Mouse (Mus musculus): ENCODE data around the gene Elf5. TPM values are rescaled to one million over a fixed set of nuclear protein-coding genes. Genes with fewer than 3 reads are reported as not detected.

Gene Elf5
- polyA plus RNA-seq (2015; fragmentation: Nextera tagmentation; extraction: Ambion mirVana) = not detected in 2 replicates

GRCm38 (mm10) chr2:103411348-103411747, at the start of gene Elf5:
Elf5 (plus strand) TSS chr2:103411688.

GRCm38 (mm10) chr2:103484617-103485401, 73.3 kb downstream of the Elf5 start, which contains the start of gene Cat:
Cat (minus strand) TSS chr2:103485160.

Other genes with a start within 250 kb of the Elf5 start
- gene Ehf, start 108.4 kb upstream of the Elf5 start, polyA plus RNA-seq (2015; fragmentation: Nextera tagmentation; extraction: Ambion mirVana) = 0.18 TPM in 1 of 2 replicates, not detected in the other
- gene Cat, start 73.5 kb downstream of the Elf5 start, polyA plus RNA-seq (2015; fragmentation: Nextera tagmentation; extraction: Ambion mirVana) = 67.8 and 75.0 TPM in 2 replicates
- gene Abtb2, start 154.6 kb downstream of the Elf5 start, polyA plus RNA-seq (2015; fragmentation: Nextera tagmentation; extraction: Ambion mirVana) = 9.3 and 10.5 TPM in 2 replicates